Mouse (Mus musculus): ENCODE results near the gene Rtp4.

Rtp4 gene

GRCm38 (mm10) chr16:23511166-23511935, 8.7 kb upstream of the Rtp4 start:
- intact Hi-C loops (cut with DNase I) = no loop called here

GRCm38 (mm10) chr16:23513401-23513800, 6.7 kb upstream of the Rtp4 start:
- intact Hi-C loops (cut with DNase I) = no loop called here

- intact Hi-C loops (cut with DNase I) = loop anchor here (5.0 kb wide), 1 partner anchor 43 kb away; no protein-coding TSS in a partner anchor
Observed at GRCm38 (mm10) chr16:23515766-23516165, 4.3 kb upstream of the Rtp4 start.

- intact Hi-C loops (cut with DNase I) = loop anchor here (5.0 kb wide), 1 partner anchor 44 kb away; no protein-coding TSS in a partner anchor
Observed at GRCm38 (mm10) chr16:23516606-23517005, 3.5 kb upstream of the Rtp4 start.

- intact Hi-C loops (cut with DNase I) = loop anchor here (5.0 kb wide), 1 partner anchor 45 kb away; no protein-coding TSS in a partner anchor
Observed at GRCm38 (mm10) chr16:23517230-23517629, 2.9 kb upstream of the Rtp4 start.

- intact Hi-C loops (cut with DNase I) = loop anchor here (5.0 kb wide), 1 partner anchor 46 kb away; no protein-coding TSS in a partner anchor
Observed at GRCm38 (mm10) chr16:23517754-23518566, 2.1 kb upstream of the Rtp4 start.

GRCm38 (mm10) chr16:23518567-23519369, 1.3 kb upstream of the Rtp4 start:
- intact Hi-C loops (cut with DNase I) = loop anchor here (5.0 kb wide), 1 partner anchor 46 kb away; no protein-coding TSS in a partner anchor

GRCm38 (mm10) chr16:23519771-23520170, 320 bp upstream of the Rtp4 start:
- intact Hi-C loops (cut with DNase I) = loop anchor here (5.0 kb wide), 1 partner anchor 47 kb away; no protein-coding TSS in a partner anchor

GRCm38 (mm10) chr16:23521092-23521491, 1.0 kb downstream of the Rtp4 start:
- intact Hi-C loops (cut with DNase I) = no loop called here

- intact Hi-C loops (cut with DNase I) = no loop called here
Observed at GRCm38 (mm10) chr16:23522081-23522480, 2.0 kb downstream of the Rtp4 start.

- intact Hi-C loops (cut with DNase I) = no loop called here
Observed at GRCm38 (mm10) chr16:23529186-23529585, 9.1 kb downstream of the Rtp4 start.

- intact Hi-C loops (cut with DNase I) = no loop called here
Observed at GRCm38 (mm10) chr16:23533707-23534106, 13.6 kb downstream of the Rtp4 start.

GRCm38 (mm10) chr16:23541046-23541445, 21.0 kb downstream of the Rtp4 start:
- intact Hi-C loops (cut with DNase I) = no loop called here

GRCm38 (mm10) chr16:23542866-23543265, 22.8 kb downstream of the Rtp4 start:
- intact Hi-C loops (cut with DNase I) = no loop called here

GRCm38 (mm10) chr16:23544361-23544760, 24.3 kb downstream of the Rtp4 start:
- intact Hi-C loops (cut with DNase I) = no loop called here

- intact Hi-C loops (cut with DNase I) = loop anchor here (2.0 to 5.0 kb wide), 2 partner anchors 93 to 170 kb away; no protein-coding TSS in a partner anchor
Observed at GRCm38 (mm10) chr16:23547783-23548182, 27.7 kb downstream of the Rtp4 start.

GRCm38 (mm10) chr16:23550346-23550980, 30.4 kb downstream of the Rtp4 start:
- intact Hi-C loops (cut with DNase I) = loop anchor here (1.0 to 2.0 kb wide), 2 partner anchors 349 to 402 kb away; no protein-coding TSS in a partner anchor

- intact Hi-C loops (cut with DNase I) = loop anchor here (1.0 to 2.0 kb wide), 2 partner anchors 348 to 402 kb away; no protein-coding TSS in a partner anchor
Observed at GRCm38 (mm10) chr16:23550981-23551582, 31.0 kb downstream of the Rtp4 start.

GRCm38 (mm10) chr16:23554673-23555072, 34.6 kb downstream of the Rtp4 start:
- intact Hi-C loops (cut with DNase I) = no loop called here

- intact Hi-C loops (cut with DNase I) = no loop called here
Observed at GRCm38 (mm10) chr16:23557195-23557594, 37.1 kb downstream of the Rtp4 start.
